Mouse (Mus musculus): Measurements from ENCODE around the gene Adamtsl5. TPM values are rescaled to one million over a fixed set of nuclear protein-coding genes. Genes with fewer than 3 reads are reported as not detected.

The Adamtsl5 gene
- polyA plus RNA-seq, 1 experiment from 2014 or later = 0.54 TPM

GRCm38 (mm10) chr10:80342305-80342748 lies 5.9 kb downstream of the Adamtsl5 start:
- peaks cover 67% of the 10 kb centered on the region for H3K27me3 ChIP-seq (ENCODE audit: control insufficient read depth, insufficient read depth, low read length)
- H3K9me3 ChIP-seq (ENCODE audit: control insufficient read depth, low read length) = no peaks in the 10 kb centered on the region
- no peak for DNase-seq (ENCODE audit: low spot score)
- 3% methylated on average over 26 of the region's 26 CpGs for WGBS
- no peak overlapping the region for H3K27ac ChIP-seq (ENCODE audit: low read depth, low read length)
- 0 out of 2 replicates have a peak, but pooled peaks have one; percentile 16 for ATAC-seq (ENCODE audit: low FRiP score)
- no peak overlapping the region for H3K9ac ChIP-seq (ENCODE audit: low read depth, low read length)
- H3K4me2 ChIP-seq (replicated peaks; ENCODE audit: low read depth, low read length) = peak overlapping the region; percentile 35
- H3K4me3 ChIP-seq (ENCODE audit: low read depth, low read length) = peak overlapping the region; percentile 23
- peaks cover 17% of the 10 kb centered on the region for H3K4me1 ChIP-seq (replicated peaks; ENCODE audit: control insufficient read depth, insufficient read depth, low read length)
- no peaks in the 10 kb centered on the region for H3K36me3 ChIP-seq (ENCODE audit: control insufficient read depth, insufficient read depth, low read length)

DNA sequence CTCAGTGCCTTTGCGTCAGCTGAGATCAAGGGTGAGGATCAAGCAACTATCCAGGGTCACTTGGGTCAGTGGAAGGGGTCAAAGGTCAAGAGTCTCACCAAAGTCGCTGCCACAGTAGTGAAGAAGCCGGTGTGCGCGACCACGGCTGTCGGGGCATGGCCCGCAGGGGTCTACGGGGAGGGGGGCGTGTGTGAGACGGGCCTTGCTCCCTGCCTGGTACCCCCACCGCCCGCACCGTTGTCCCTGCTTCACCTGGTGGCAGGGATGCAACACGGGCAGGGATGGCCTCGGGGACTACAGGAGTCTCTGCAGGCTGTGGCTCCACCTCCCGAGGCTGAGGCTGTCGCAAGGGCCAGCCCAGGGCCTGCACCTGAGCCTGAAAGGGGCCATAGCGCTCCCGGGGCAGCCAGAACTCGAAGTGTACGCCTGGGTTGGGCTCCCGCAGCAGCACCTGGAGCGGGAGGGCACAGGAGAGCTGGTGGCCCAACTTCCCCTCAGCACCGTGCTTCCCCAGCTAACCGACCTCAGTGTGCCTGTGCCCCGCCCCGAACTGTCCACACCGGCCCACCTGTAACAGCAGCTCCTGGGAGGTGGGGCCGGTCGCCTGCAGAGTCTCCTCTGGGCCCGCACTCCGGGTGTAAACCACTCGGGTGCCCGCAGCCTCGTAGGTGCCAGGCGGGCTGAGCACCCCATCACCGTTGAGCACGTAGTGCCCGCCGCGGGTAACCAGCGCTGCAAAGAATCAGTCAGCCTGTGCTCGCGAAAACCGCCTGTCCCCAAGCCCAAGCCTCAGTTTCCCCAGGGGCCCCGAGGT lies 6.5 kb downstream of the Adamtsl5 start:
- H3K4me1 ChIP-seq (replicated peaks; ENCODE audit: control insufficient read depth, insufficient read depth, low read length) = peaks cover 17% of the 10 kb centered on the region
- H3K36me3 ChIP-seq (ENCODE audit: control insufficient read depth, insufficient read depth, low read length) = no peaks in the 10 kb centered on the region
- peak overlapping the region; percentile 35 for H3K4me2 ChIP-seq (replicated peaks; ENCODE audit: low read depth, low read length)
- ATAC-seq (ENCODE audit: low FRiP score) (no peak), DNase-seq (ENCODE audit: low spot score) (no peak)
- peak overlapping the region; percentile 23; the same call in 1 of the 2 replicates for H3K4me3 ChIP-seq (ENCODE audit: low read depth, low read length)
- 2% methylated on average over 47 of the region's 47 CpGs for WGBS
- peaks cover 62% of the 10 kb centered on the region for H3K27me3 ChIP-seq (ENCODE audit: control insufficient read depth, insufficient read depth, low read length)
- no peak overlapping the region for H3K27ac ChIP-seq (ENCODE audit: low read depth, low read length)
- H3K9ac ChIP-seq (ENCODE audit: low read depth, low read length) = no peak overlapping the region
- no peaks in the 10 kb centered on the region for H3K9me3 ChIP-seq (ENCODE audit: control insufficient read depth, low read length)

DNA sequence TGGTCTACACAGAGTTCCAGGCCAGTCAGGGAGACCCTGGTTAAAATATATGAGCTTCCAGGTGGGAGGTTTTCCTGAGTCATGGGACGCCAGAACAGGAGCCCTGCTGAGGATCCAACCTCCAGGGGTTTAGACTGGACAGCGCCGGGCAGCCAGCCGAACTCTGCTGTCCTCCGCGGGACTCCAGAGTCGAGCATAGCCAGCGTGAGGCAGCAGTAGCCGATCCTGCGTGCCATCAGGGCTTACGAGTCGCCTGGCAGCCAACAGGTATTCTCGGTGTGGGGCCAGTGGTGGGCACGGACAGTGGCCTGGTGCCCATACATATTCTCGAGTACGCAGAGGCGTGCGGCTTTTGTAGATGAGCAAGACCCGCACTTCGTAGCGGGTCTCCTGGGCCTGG lies 7.2 kb downstream of the Adamtsl5 start:
- no peaks in the 10 kb centered on the region for H3K9me3 ChIP-seq (ENCODE audit: control insufficient read depth, low read length)
- H3K4me2 ChIP-seq (replicated peaks; ENCODE audit: low read depth, low read length) = no peak overlapping the region
- no peak overlapping the region for H3K4me3 ChIP-seq (ENCODE audit: low read depth, low read length)
- WGBS = 10% methylated on average over 21 of the region's 21 CpGs
- no peak overlapping the region for H3K9ac ChIP-seq (ENCODE audit: low read depth, low read length)
- no peaks in the 10 kb centered on the region for H3K36me3 ChIP-seq (ENCODE audit: control insufficient read depth, insufficient read depth, low read length)
- H3K27me3 ChIP-seq (ENCODE audit: control insufficient read depth, insufficient read depth, low read length) = peaks cover 59% of the 10 kb centered on the region
- DNase-seq (ENCODE audit: low spot score) (no peak), ATAC-seq (ENCODE audit: low FRiP score) (no peak)
- H3K27ac ChIP-seq (ENCODE audit: low read depth, low read length) = no peak overlapping the region
- H3K4me1 ChIP-seq (replicated peaks; ENCODE audit: control insufficient read depth, insufficient read depth, low read length) = peaks cover 17% of the 10 kb centered on the region

- Histone ChIP-seq H3K4me3 (ENCODE audit: low read depth, low read length) (no peak overlapping the region), H3K4me2 (replicated peaks; ENCODE audit: low read depth, low read length) (no peak overlapping the region), H3K36me3 (ENCODE audit: control insufficient read depth, insufficient read depth, low read length) (no peaks in the 10 kb centered on the region), H3K27ac (ENCODE audit: low read depth, low read length) (no peak overlapping the region), H3K9ac (ENCODE audit: low read depth, low read length) (no peak overlapping the region), H3K27me3 (ENCODE audit: control insufficient read depth, insufficient read depth, low read length) (peaks cover 51% of the 10 kb centered on the region), H3K4me1 (replicated peaks; ENCODE audit: control insufficient read depth, insufficient read depth, low read length) (peaks cover 17% of the 10 kb centered on the region), H3K9me3 (ENCODE audit: control insufficient read depth, low read length) (no peaks in the 10 kb centered on the region)
- DNase-seq (ENCODE audit: low spot score) (peak; percentile 93), ATAC-seq (ENCODE audit: low FRiP score) (peak; percentile 27; the same call in 1 of the 2 replicates)
- 23% methylated on average over 19 of the region's 19 CpGs for WGBS
These were observed 8.1 kb downstream of the Adamtsl5 start for GRCm38 (mm10) chr10:80339941-80340750.

DNA sequence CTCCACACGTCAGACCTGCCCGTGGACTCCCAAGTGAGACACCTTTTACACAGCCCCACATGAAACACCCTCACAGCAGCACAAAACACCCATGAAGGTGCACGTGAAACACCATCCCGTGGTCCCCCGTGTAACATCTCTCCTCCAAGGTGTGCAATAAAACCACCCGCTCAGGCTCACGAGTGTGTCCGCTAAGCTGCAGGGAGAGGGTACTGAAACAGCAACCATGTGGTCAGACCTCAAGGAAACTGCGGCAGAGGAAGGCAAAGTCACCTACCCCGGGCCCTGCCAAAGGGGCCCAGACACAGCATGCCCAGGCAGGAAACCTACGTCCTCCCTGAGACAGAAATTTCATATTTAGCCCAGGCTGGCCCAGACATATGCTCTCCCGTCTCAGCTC lies 11.9 kb downstream of the Adamtsl5 start:
- H3K27me3 ChIP-seq (ENCODE audit: control insufficient read depth, insufficient read depth, low read length) = peaks cover 12% of the 10 kb centered on the region
- ATAC-seq (ENCODE audit: low FRiP score) = no peak
- H3K9ac ChIP-seq (ENCODE audit: low read depth, low read length) = no peak overlapping the region
- no peak for DNase-seq (ENCODE audit: low spot score)
- H3K9me3 ChIP-seq (ENCODE audit: control insufficient read depth, low read length) = no peaks in the 10 kb centered on the region
- H3K4me2 ChIP-seq (replicated peaks; ENCODE audit: low read depth, low read length) = no peak overlapping the region
- H3K36me3 ChIP-seq (ENCODE audit: control insufficient read depth, insufficient read depth, low read length) = no peaks in the 10 kb centered on the region
- WGBS = 87% methylated on average over 12 of the region's 12 CpGs
- no peak overlapping the region for H3K27ac ChIP-seq (ENCODE audit: low read depth, low read length)
- H3K4me3 ChIP-seq (ENCODE audit: low read depth, low read length) = no peak overlapping the region
- no peaks in the 10 kb centered on the region; the same call in 1 of the 2 replicates for H3K4me1 ChIP-seq (replicated peaks; ENCODE audit: control insufficient read depth, insufficient read depth, low read length)

DNA sequence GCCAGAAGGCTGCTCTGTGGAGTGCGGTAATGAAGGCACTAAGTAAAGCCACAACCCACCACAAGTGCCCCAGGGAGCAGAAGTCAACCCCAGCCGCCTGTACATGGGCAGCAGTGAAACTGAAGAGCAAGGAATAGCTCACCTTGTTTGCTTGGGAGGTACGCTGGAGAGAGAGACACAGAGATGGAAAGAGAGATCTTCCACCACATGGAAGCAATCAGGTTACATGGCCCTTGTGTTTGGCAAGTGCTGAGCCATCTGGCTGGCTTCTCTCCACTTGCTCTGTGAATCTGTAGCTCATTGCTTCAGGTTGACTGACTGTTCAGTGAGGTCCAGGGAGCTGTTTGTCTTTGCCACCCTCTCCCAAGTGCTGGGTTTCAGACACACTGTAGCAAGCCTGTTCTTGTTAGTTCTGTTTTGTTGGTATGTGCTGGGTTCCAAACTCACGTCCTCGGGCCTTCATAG lies 15.7 kb downstream of the Adamtsl5 start:
- Histone ChIP-seq H3K4me3 (ENCODE audit: low read depth, low read length) (no peak overlapping the region), H3K9ac (ENCODE audit: low read depth, low read length) (no peak overlapping the region), H3K27ac (ENCODE audit: low read depth, low read length) (no peak overlapping the region), H3K4me2 (replicated peaks; ENCODE audit: low read depth, low read length) (no peak overlapping the region), H3K9me3 (ENCODE audit: control insufficient read depth, low read length) (no peaks in the 10 kb centered on the region), H3K4me1 (replicated peaks; ENCODE audit: control insufficient read depth, insufficient read depth, low read length) (0 out of 2 replicates have a peak, but pooled peaks cover 5% of the 10 kb centered on the region), H3K27me3 (ENCODE audit: control insufficient read depth, insufficient read depth, low read length) (peaks cover 7% of the 10 kb centered on the region), H3K36me3 (ENCODE audit: control insufficient read depth, insufficient read depth, low read length) (no peaks in the 10 kb centered on the region)
- ATAC-seq (ENCODE audit: low FRiP score) = no peak
- WGBS = 81% methylated on average over 5 of the region's 5 CpGs
- DNase-seq (ENCODE audit: low spot score) = no peak

- 61% methylated on average over 10 of the region's 10 CpGs for WGBS
- Histone ChIP-seq H3K9ac (ENCODE audit: low read depth, low read length) (no peak overlapping the region), H3K9me3 (ENCODE audit: control insufficient read depth, low read length) (no peaks in the 10 kb centered on the region), H3K27me3 (ENCODE audit: control insufficient read depth, insufficient read depth, low read length) (peaks cover 7% of the 10 kb centered on the region), H3K4me1 (replicated peaks; ENCODE audit: control insufficient read depth, insufficient read depth, low read length) (0 out of 2 replicates have a peak, but pooled peaks cover 5% of the 10 kb centered on the region), H3K27ac (ENCODE audit: low read depth, low read length) (no peak overlapping the region), H3K36me3 (ENCODE audit: control insufficient read depth, insufficient read depth, low read length) (no peaks in the 10 kb centered on the region), H3K4me2 (replicated peaks; ENCODE audit: low read depth, low read length) (no peak overlapping the region), H3K4me3 (ENCODE audit: low read depth, low read length) (no peak overlapping the region)
- ATAC-seq (ENCODE audit: low FRiP score) = no peak
- no peak for DNase-seq (ENCODE audit: low spot score)
These were observed 16.3 kb downstream of the Adamtsl5 start for GRCm38 (mm10) chr10:80331636-80332524.

DNA sequence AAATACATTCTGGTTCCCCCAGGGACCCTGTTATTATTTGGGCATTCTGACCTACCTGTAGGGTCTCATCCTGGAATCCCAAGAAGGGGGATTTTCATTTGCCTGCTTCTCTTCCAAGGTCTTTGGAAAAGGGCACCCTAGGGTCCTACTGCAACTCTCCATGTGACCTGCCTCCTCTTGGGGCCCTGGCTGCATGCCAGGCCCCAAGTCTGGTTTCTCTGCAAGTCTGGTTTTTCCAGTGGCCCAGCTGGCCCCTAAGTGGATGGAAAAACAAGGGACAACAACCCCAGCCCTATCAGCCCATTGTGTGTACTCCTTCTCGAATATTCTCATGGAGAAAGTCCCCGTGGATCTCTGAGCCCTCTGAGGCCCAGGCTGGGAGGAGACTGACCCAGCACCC lies 17.3 kb downstream of the Adamtsl5 start:
- DNase-seq (ENCODE audit: low spot score) (no peak), ATAC-seq (ENCODE audit: low FRiP score) (no peak)
- Histone ChIP-seq H3K27me3 (ENCODE audit: control insufficient read depth, insufficient read depth, low read length) (peaks cover 7% of the 10 kb centered on the region), H3K36me3 (ENCODE audit: control insufficient read depth, insufficient read depth, low read length) (no peaks in the 10 kb centered on the region), H3K9ac (ENCODE audit: low read depth, low read length) (peak overlapping the region; percentile 19; the same call in 1 of the 2 replicates), H3K4me2 (replicated peaks; ENCODE audit: low read depth, low read length) (peak overlapping the region; percentile 85; the same call in 1 of the 2 replicates), H3K4me1 (replicated peaks; ENCODE audit: control insufficient read depth, insufficient read depth, low read length) (0 out of 2 replicates have a peak, but pooled peaks cover 5% of the 10 kb centered on the region), H3K4me3 (ENCODE audit: low read depth, low read length) (no peak overlapping the region), H3K9me3 (ENCODE audit: control insufficient read depth, low read length) (no peaks in the 10 kb centered on the region), H3K27ac (ENCODE audit: low read depth, low read length) (no peak overlapping the region)
- 83% methylated on average over 2 of the region's 2 CpGs for whole genome bisulfite sequencing

Data from hindbrain, embryonic 11.5 days (tissue).